Mouse (Mus musculus) lung, postnatal 0 days (tissue): ENCODE measurements at regions not wholly inside any gene's neighbourhood (a gene's known extent, or its start where the extent isn't known, plus 50 kb on each side); places are given as distances from the start of the nearest gene placed in this dataset.

Experiments
- CTCF ChIP-seq: IDR thresholded peaks from 2 replicates; pipeline ENCODE4 v1.5.1; 2016; ENCODE audit warnings: antibody characterized with exemption, mild to moderate bottlenecking
- EP300 ChIP-seq: IDR thresholded peaks from 2 replicates; pipeline ENCODE4 v1.6.1; 2016; ENCODE audit warnings: antibody characterized with exemption, mild to moderate bottlenecking, control low read depth

- TF ChIP-seq EP300 (no peak), CTCF (no peak)
Observed at GRCm38 (mm10) chr13:31060916-31061431, 87.0 kb downstream of the Gm5447 start.
